Mouse (Mus musculus) cerebellum, adult 2 months (tissue): ENCODE measurements around the gene Sema4a. TPM values are rescaled to one million over a fixed set of nuclear protein-coding genes. Genes with fewer than 3 reads are reported as not detected.

Source experiments
- DNase-seq, 2 experiments: peaks; one replicate each; pipeline ENCODE4 v3.0.0; 2021
- H3K27ac ChIP-seq: fragments of 200-500 bp; 2 replicates; pipeline ENCODE4 v1.5.1; 2012; ENCODE audit warnings: low read length, control low read depth, inconsistent platforms; ENCODE audit not compliant: insufficient read depth
- H3K27me3 ChIP-seq: fragments of 200-500 bp; 2 replicates; pipeline ENCODE4 v1.6.1; 2012; ENCODE audit warnings: inconsistent platforms, mild to moderate bottlenecking, low read length, moderate library complexity; ENCODE audit not compliant: control insufficient read depth, insufficient read depth
- H3K4me1 ChIP-seq: fragments of 200-500 bp; 2 replicates; pipeline ENCODE4 v1.6.1; 2011; ENCODE audit warnings: low read length; ENCODE audit not compliant: control insufficient read depth, insufficient read depth
- H3K4me3 ChIP-seq: fragments of 200-500 bp; replicated peaks from 2 replicates; pipeline ENCODE3; 2011; ENCODE audit warnings: mild to moderate bottlenecking, low read depth, low read length, control low read depth; ENCODE audit not compliant: insufficient read depth
- CTCF ChIP-seq: fragments of 200-500 bp; IDR thresholded peaks from 2 replicates; pipeline ENCODE4 v1.5.1; 2011; ENCODE audit warnings: low read depth, mild to moderate bottlenecking, control low read depth, low read length, moderate library complexity, borderline replicate concordance; ENCODE audit not compliant: insufficient read depth
- POLR2A ChIP-seq: fragments of 200-500 bp; IDR thresholded peaks from 2 replicates; pipeline ENCODE4 v1.6.1; 2011; ENCODE audit warnings: low read length, control low read depth, borderline replicate concordance; ENCODE audit not compliant: insufficient read depth
- WGBS: fragments of 180-500 bp; shearing (Covaris S2); methylation state at CpG from one replicate; pipeline ENCODE4 v1.1.7; 2018; 5-methylcytosine and 5-hydroxymethylcytosine counted together
- polyA plus RNA-seq: library from polyadenylated mRNA; depleted of rRNA; stranded (reverse); fragments of >200 nt; gene quantifications from 2 replicates; pipeline ENCODE4 v1.2.3, GENCODE M21; 2012

Gene Sema4a
- polyA plus RNA-seq, 1 experiment: 31.8 TPM

GRCm38 (mm10) chr3:88483141-88483540 is 22.2 kb upstream of the Sema4a start:
- Histone ChIP-seq H3K4me3 (no peak overlapping the region), H3K4me1 (0 out of 2 replicates have a peak, but pooled peaks cover 3% of the 10 kb centered on the region), H3K27me3 (no peaks in the 10 kb centered on the region), H3K27ac (no peak overlapping the region)
- no peak for TF ChIP-seq CTCF
- no peak for TF ChIP-seq POLR2A
- 61% methylated on average over 8 of the region's 8 CpGs for WGBS
- no peak for DNase-seq

GRCm38 (mm10) chr3:88482336-88482735 is 21.4 kb upstream of the Sema4a start:
- Histone ChIP-seq H3K27ac (no peak overlapping the region), H3K4me1 (peaks cover 3% of the 10 kb centered on the region; the same call in 1 of the 2 replicates), H3K27me3 (no peaks in the 10 kb centered on the region), H3K4me3 (no peak overlapping the region)
- TF ChIP-seq POLR2A (no peak), CTCF (no peak)
- DNase-seq: no peak
- 23% methylated on average over 18 of the region's 18 CpGs for WGBS

GRCm38 (mm10) chr3:88481372-88482040 is 20.5 kb upstream of the Sema4a start:
- 49% methylated on average over 8 of the region's 8 CpGs for WGBS
- TF ChIP-seq POLR2A: no peak
- no peak for TF ChIP-seq CTCF
- Histone ChIP-seq H3K27me3 (no peaks in the 10 kb centered on the region), H3K4me3 (no peak overlapping the region), H3K27ac (no peak overlapping the region), H3K4me1 (peaks cover 3% of the 10 kb centered on the region; the same call in 1 of the 2 replicates)
- no peak for DNase-seq

- Histone ChIP-seq H3K27me3 (no peaks in the 10 kb centered on the region), H3K27ac (no peak overlapping the region), H3K4me1 (peaks cover 3% of the 10 kb centered on the region; the same call in 1 of the 2 replicates), H3K4me3 (no peak overlapping the region)
- TF ChIP-seq POLR2A (no peak), CTCF (no peak)
- 90% methylated on average over 5 of the region's 5 CpGs for WGBS
- no peak for DNase-seq
Measured at GRCm38 (mm10) chr3:88480679-88481078, 19.7 kb upstream of the Sema4a start.

GRCm38 (mm10) chr3:88479828-88480227 is 18.8 kb upstream of the Sema4a start:
- Histone ChIP-seq H3K27ac (no peak overlapping the region), H3K4me3 (no peak overlapping the region), H3K4me1 (peaks cover 3% of the 10 kb centered on the region; the same call in 1 of the 2 replicates), H3K27me3 (no peaks in the 10 kb centered on the region)
- DNase-seq: no peak
- WGBS: 79% methylated on average over 4 of the region's 4 CpGs
- TF ChIP-seq CTCF (no peak), POLR2A (no peak)

GRCm38 (mm10) chr3:88479163-88479562 is 18.2 kb upstream of the Sema4a start:
- no peak for DNase-seq
- Histone ChIP-seq H3K27ac (no peak overlapping the region), H3K4me1 (peaks cover 3% of the 10 kb centered on the region; the same call in 1 of the 2 replicates), H3K4me3 (no peak overlapping the region), H3K27me3 (no peaks in the 10 kb centered on the region)
- no peak for TF ChIP-seq CTCF
- no peak for TF ChIP-seq POLR2A
- WGBS: 53% methylated on average over 3 of the region's 3 CpGs

GRCm38 (mm10) chr3:88477735-88478134 is 16.8 kb upstream of the Sema4a start:
- H3K27me3 ChIP-seq: no peaks in the 10 kb centered on the region
- no peak overlapping the region for H3K27ac ChIP-seq
- WGBS: 2% methylated on average over 8 of the region's 8 CpGs
- peaks cover 3% of the 10 kb centered on the region; the same call in 1 of the 2 replicates for H3K4me1 ChIP-seq
- TF ChIP-seq CTCF: peak; percentile 86
- TF ChIP-seq POLR2A: no peak
- DNase-seq: peak; percentile 74 to 84
- H3K4me3 ChIP-seq: no peak overlapping the region

GRCm38 (mm10) chr3:88476403-88476802 is 15.4 kb upstream of the Sema4a start:
- WGBS: 65% methylated on average over 6 of the region's 6 CpGs
- H3K4me3 ChIP-seq: no peak overlapping the region
- no peaks in the 10 kb centered on the region for H3K27me3 ChIP-seq
- TF ChIP-seq CTCF (no peak), POLR2A (no peak)
- no peaks in the 10 kb centered on the region; the same call in 1 of the 2 replicates for H3K4me1 ChIP-seq
- no peak for DNase-seq
- no peak overlapping the region for H3K27ac ChIP-seq
